Mouse (Mus musculus): Measurements from ENCODE around the gene Gtf2e1. TPM values are rescaled to one million over a fixed set of nuclear protein-coding genes. Genes with fewer than 3 reads are reported as not detected.

Gtf2e1 gene
- polyA plus RNA-seq (2015; fragmentation: Nextera tagmentation; extraction: Ambion mirVana), result 15.9 and 16.4 TPM in 2 replicates

GRCm38 (mm10) chr16:37539611-37540580, at the start of gene Gtf2e1, which contains the start of gene Rabl3:
TSS of gene Gtf2e1 (minus strand) at chr16:37539789.
TSS of gene Rabl3 (plus strand) at chr16:37539885.

GRCm38 (mm10) chr16:37579994-37580393, 40.4 kb upstream of the Gtf2e1 start, which contains the start of gene Hgd:
TSS of gene Hgd (plus strand) at chr16:37580153.

Other genes starting within 250 kb of the Gtf2e1 start
- gene Stxbp5l, start 154.8 kb downstream of the Gtf2e1 start, polyA plus RNA-seq (2015; fragmentation: Nextera tagmentation; extraction: Ambion mirVana), result 13.4 and 14.5 TPM in 2 replicates
- 11.6 and 13.1 TPM in 2 replicates for gene Rabl3, start 96 bp upstream of the Gtf2e1 start, polyA plus RNA-seq (2015; fragmentation: Nextera tagmentation; extraction: Ambion mirVana)
- gene Hgd, start 40.4 kb upstream of the Gtf2e1 start, polyA plus RNA-seq (2015; fragmentation: Nextera tagmentation; extraction: Ambion mirVana), result 0.25 and 0.27 TPM in 2 replicates
- gene Ndufb4, start 114.7 kb upstream of the Gtf2e1 start, polyA plus RNA-seq (2015; fragmentation: Nextera tagmentation; extraction: Ambion mirVana), result 85.2 and 113 TPM in 2 replicates
- gene Fstl1, start 237.1 kb upstream of the Gtf2e1 start, polyA plus RNA-seq (2015; fragmentation: Nextera tagmentation; extraction: Ambion mirVana), result 98.8 and 126 TPM in 2 replicates

Data from neural tube, postnatal 0 days (tissue).